Mouse (Mus musculus) heart, embryonic 15.5 days (tissue): ENCODE measurements around the gene Zcchc3. TPM values are rescaled to one million over a fixed set of nuclear protein-coding genes. Genes with fewer than 3 reads are reported as not detected.

ENCODE experiments used
- ATAC-seq: fragments of 200-750 bp; cut with Nextera tagmentation; replicated peaks from 2 replicates; pipeline ENCODE4 v1.8.0; 2017; ENCODE audit warnings: low read depth, moderate TSS enrichment; ENCODE audit not compliant: insufficient number of reproducible peaks, insufficient read depth, low FRiP score
- H3K27ac ChIP-seq: fragments of 300-500 bp; sonication (generic); 2 replicates; pipeline ENCODE4 v1.5.1; 2015; ENCODE audit warnings: mild to moderate bottlenecking, inconsistent platforms
- H3K27me3 ChIP-seq: fragments of 300-500 bp; sonication (generic); 2 replicates; pipeline ENCODE4 v1.6.1; 2015; ENCODE audit warnings: inconsistent platforms
- H3K36me3 ChIP-seq: fragments of 300-500 bp; sonication (generic); 2 replicates; pipeline ENCODE4 v1.6.1; 2015; ENCODE audit warnings: mild to moderate bottlenecking, inconsistent platforms
- H3K4me1 ChIP-seq: fragments of 300-500 bp; sonication (generic); replicated peaks from 2 replicates; pipeline ENCODE4 v1.6.1; 2015; ENCODE audit warnings: inconsistent platforms
- H3K4me2 ChIP-seq: fragments of 300-500 bp; sonication (generic); 2 replicates; pipeline ENCODE4 v1.6.1; 2015; ENCODE audit warnings: inconsistent platforms, mild to moderate bottlenecking, moderate library complexity
- H3K4me3 ChIP-seq: fragments of 300-500 bp; sonication (generic); 2 replicates; pipeline ENCODE4 v1.5.1; 2015; ENCODE audit warnings: mild to moderate bottlenecking, inconsistent platforms
- H3K9ac ChIP-seq: fragments of 300-500 bp; sonication (generic); 2 replicates; pipeline ENCODE4 v1.6.1; 2015; ENCODE audit warnings: mild to moderate bottlenecking, inconsistent platforms
- H3K9me3 ChIP-seq: fragments of 300-500 bp; sonication (generic); replicated peaks from 2 replicates; pipeline ENCODE4 v1.6.1; 2016; ENCODE audit warnings: inconsistent platforms
- WGBS: fragments of 180-500 bp; shearing (Covaris S2); methylation state at CpG from one replicate; pipeline ENCODE4 v1.1.7; 2015; ENCODE audit warnings: mixed read lengths; 5-methylcytosine and 5-hydroxymethylcytosine counted together
- polyA plus RNA-seq: library from polyadenylated mRNA; unstranded; fragments of >200 nt; fragmentation: Nextera tagmentation; extraction: Ambion mirVana; gene quantifications from 2 replicates; pipeline ENCODE4 v1.2.1, GENCODE M21; 2015

Zcchc3 gene
- polyA plus RNA-seq, 1 experiment from 2014 or later = 30.8 TPM

DNA sequence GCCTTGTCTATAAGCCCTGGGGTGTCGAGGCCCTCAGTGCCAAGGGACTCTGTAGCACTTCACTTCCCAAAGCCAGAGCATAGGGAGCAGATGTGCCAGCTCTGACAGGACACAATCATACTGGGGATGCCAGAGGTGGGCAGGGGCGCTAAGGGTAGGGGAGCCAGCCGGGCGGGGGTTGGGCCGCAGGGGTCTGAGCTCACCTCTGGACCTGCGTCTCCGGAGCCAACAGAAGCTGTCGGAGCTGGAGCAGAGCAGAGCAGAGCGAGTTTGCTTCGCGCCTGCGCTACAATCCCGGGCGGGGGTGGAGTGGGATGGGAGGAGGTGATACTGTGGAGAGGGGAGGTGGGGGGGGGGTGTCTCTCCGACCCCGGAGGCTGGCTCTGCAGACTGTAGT is 38.5 kb downstream of the Zcchc3 start, which contains the start of gene Nrsn2:
Gene Nrsn2, minus strand, starts transcription at position 294 of the 397 bp plus-strand sequence.
- no peak within 1 kb of the TSS for H3K27ac ChIP-seq
- peaks cover 14% of the 10 kb centered on the region for H3K4me1 ChIP-seq
- ATAC-seq = no peak
- H3K4me2 ChIP-seq = peak within 1 kb of the TSS; percentile 42
- no peaks in the 10 kb centered on the region for H3K36me3 ChIP-seq
- H3K4me3 ChIP-seq = peak within 1 kb of the TSS; percentile 7; the same call in 1 of the 2 replicates
- H3K9ac ChIP-seq = peak within 1 kb of the TSS; percentile 25; the same call in 1 of the 2 replicates
- no peaks in the 10 kb centered on the region for H3K9me3 ChIP-seq
- 5% methylated on average over 16 of the region's 16 CpGs for WGBS
- peaks cover 27% of the 10 kb centered on the region for H3K27me3 ChIP-seq

GRCm38 (mm10) chr2:152375652-152376344 is 39.0 kb downstream of the Zcchc3 start:
- Histone ChIP-seq H3K36me3 (no peaks in the 10 kb centered on the region), H3K9ac (peak overlapping the region; percentile 25; the same call in 1 of the 2 replicates), H3K9me3 (no peaks in the 10 kb centered on the region), H3K4me3 (no peak overlapping the region), H3K4me1 (peaks cover 14% of the 10 kb centered on the region), H3K4me2 (peak overlapping the region; percentile 42), H3K27me3 (peaks cover 27% of the 10 kb centered on the region), H3K27ac (no peak overlapping the region)
- 0 out of 2 replicates have a peak, but pooled peaks have one; percentile 38 for ATAC-seq
- 11% methylated on average over 21 of the region's 21 CpGs for WGBS

- no peaks in the 10 kb centered on the region for H3K36me3 ChIP-seq
- H3K9me3 ChIP-seq = no peaks in the 10 kb centered on the region
- WGBS = 83% methylated on average over 9 of the region's 9 CpGs
- H3K27me3 ChIP-seq = peaks cover 32% of the 10 kb centered on the region
- no peak for ATAC-seq
- H3K4me2 ChIP-seq = no peak overlapping the region
- H3K27ac ChIP-seq = no peak overlapping the region
- peaks cover 14% of the 10 kb centered on the region for H3K4me1 ChIP-seq
- H3K9ac ChIP-seq = no peak overlapping the region
- no peak overlapping the region for H3K4me3 ChIP-seq
Measured at GRCm38 (mm10) chr2:152373547-152373946, 41.3 kb downstream of the Zcchc3 start.

DNA sequence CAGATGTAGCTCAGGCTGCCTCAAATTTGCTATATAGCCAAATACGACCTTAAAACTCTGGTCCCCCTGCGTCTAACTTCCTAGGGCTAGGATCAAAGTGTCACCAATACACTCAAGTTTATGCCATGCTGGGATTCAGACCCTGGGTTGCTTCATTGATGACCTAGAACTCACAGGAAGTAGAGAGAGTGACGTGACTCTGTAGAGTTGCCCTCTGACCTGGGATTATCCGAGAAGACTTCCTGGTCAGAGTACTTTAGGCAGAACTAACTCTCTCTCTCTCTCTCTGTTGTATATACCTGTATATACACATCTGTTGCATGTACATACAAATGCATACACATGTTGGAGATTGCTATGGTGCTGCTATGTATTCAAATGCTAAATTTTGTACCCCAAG is 42.2 kb downstream of the Zcchc3 start:
- H3K27me3 ChIP-seq = peaks cover 32% of the 10 kb centered on the region

GRCm38 (mm10) chr2:152372104-152372503 is 42.7 kb downstream of the Zcchc3 start:
- H3K4me1 ChIP-seq = peaks cover 14% of the 10 kb centered on the region
- H3K9me3 ChIP-seq = no peaks in the 10 kb centered on the region
- H3K4me2 ChIP-seq = no peak overlapping the region
- H3K9ac ChIP-seq = no peak overlapping the region
- no peak overlapping the region for H3K4me3 ChIP-seq
- H3K27me3 ChIP-seq = peaks cover 29% of the 10 kb centered on the region
- no peak for ATAC-seq
- WGBS = 72% methylated on average over 7 of the region's 7 CpGs
- H3K27ac ChIP-seq = no peak overlapping the region
- no peaks in the 10 kb centered on the region for H3K36me3 ChIP-seq

More for the DNA sequence above, 42.2 kb downstream of the Zcchc3 start:
- Histone ChIP-seq H3K4me2 (no peak overlapping the region), H3K4me3 (no peak overlapping the region), H3K36me3 (no peaks in the 10 kb centered on the region), H3K4me1 (peaks cover 14% of the 10 kb centered on the region), H3K9ac (no peak overlapping the region), H3K9me3 (no peaks in the 10 kb centered on the region), H3K27ac (no peak overlapping the region)
- 66% methylated on average over 4 of the region's 4 CpGs for WGBS
- ATAC-seq = no peak

DNA sequence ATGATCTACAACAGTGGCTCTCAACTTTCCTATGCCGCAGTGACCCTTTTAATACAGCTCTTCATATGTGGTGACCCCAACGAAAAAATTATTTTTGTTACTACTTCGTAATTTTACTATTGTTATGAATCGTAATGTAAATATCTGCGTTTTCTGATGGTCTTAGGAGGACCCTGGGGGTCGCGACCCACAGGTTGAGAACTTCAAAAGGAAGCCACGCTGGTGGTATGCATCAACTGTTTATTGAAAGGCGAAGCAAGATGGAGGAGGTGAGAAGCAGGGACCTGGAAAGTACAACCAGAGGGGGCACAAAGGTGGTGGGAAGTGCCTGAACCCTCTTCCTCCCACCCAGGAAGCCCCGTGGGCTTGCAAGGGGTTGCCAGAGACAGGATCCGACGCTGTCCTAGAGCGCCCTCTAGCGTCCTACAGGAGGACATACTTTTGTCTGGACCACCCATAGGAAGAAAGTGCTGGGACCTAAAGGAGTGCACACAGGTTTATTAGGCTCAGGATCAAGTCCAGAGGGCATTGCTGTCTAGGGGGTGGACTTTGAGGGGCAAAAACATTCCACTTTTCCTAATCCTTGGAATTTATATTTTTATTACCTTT is 46.2 kb downstream of the Zcchc3 start:
- H3K27ac ChIP-seq = no peak overlapping the region
- H3K4me3 ChIP-seq = no peak overlapping the region
- H3K27me3 ChIP-seq = 0 out of 2 replicates have a peak, but pooled peaks cover 5% of the 10 kb centered on the region
- H3K9ac ChIP-seq = no peak overlapping the region
- H3K36me3 ChIP-seq = no peaks in the 10 kb centered on the region
- peaks cover 5% of the 10 kb centered on the region for H3K4me1 ChIP-seq
- H3K9me3 ChIP-seq = no peaks in the 10 kb centered on the region
- 0 out of 2 replicates have a peak, but pooled peaks have one; percentile 36 for ATAC-seq
- 26% methylated on average over 14 of the region's 14 CpGs for WGBS
- H3K4me2 ChIP-seq = peak overlapping the region; percentile 35; the same call in 1 of the 2 replicates

- no peak overlapping the region for H3K27ac ChIP-seq
- no peak overlapping the region for H3K9ac ChIP-seq
- H3K27me3 ChIP-seq = 0 out of 2 replicates have a peak, but pooled peaks cover 5% of the 10 kb centered on the region
- no peak overlapping the region for H3K4me3 ChIP-seq
- peaks cover 8% of the 10 kb centered on the region for H3K4me1 ChIP-seq
- no peaks in the 10 kb centered on the region for H3K36me3 ChIP-seq
- H3K4me2 ChIP-seq = no peak overlapping the region
- no peak for ATAC-seq
- H3K9me3 ChIP-seq = no peaks in the 10 kb centered on the region
- WGBS = 62% methylated on average over 5 of the region's 5 CpGs
Measured at GRCm38 (mm10) chr2:152367917-152368316, 46.9 kb downstream of the Zcchc3 start.

GRCm38 (mm10) chr2:152363245-152364147 is 51.3 kb downstream of the Zcchc3 start:
- H3K27me3 ChIP-seq = no peaks in the 10 kb centered on the region
- H3K9ac ChIP-seq = no peak overlapping the region
- ATAC-seq = peak; percentile 64
- H3K36me3 ChIP-seq = no peaks in the 10 kb centered on the region
- WGBS = 8% methylated on average over 17 of the region's 17 CpGs
- H3K4me2 ChIP-seq = peak overlapping the region; percentile 53
- H3K4me3 ChIP-seq = peak overlapping the region; percentile 20
- H3K4me1 ChIP-seq = peaks cover 24% of the 10 kb centered on the region
- H3K27ac ChIP-seq = peak overlapping the region; percentile 86
- H3K9me3 ChIP-seq = no peaks in the 10 kb centered on the region

Other genes with a start within 250 kb of the Zcchc3 start
- gene Csnk2a1, start 188.2 kb downstream of the Zcchc3 start, polyA plus RNA-seq = 57.9 and 74.6 TPM in 2 replicates
- gene Tbc1d20, start 121.2 kb downstream of the Zcchc3 start, polyA plus RNA-seq = 28.8 and 35.4 TPM in 2 replicates
- gene Rbck1, start 82.4 kb downstream of the Zcchc3 start, polyA plus RNA-seq = 54.3 and 79.1 TPM in 2 replicates
- gene Trib3, start 71.0 kb downstream of the Zcchc3 start, polyA plus RNA-seq = 2.9 and 3.1 TPM in 2 replicates
- 1.6 and 2.1 TPM in 2 replicates for gene Nrsn2, start 38.4 kb downstream of the Zcchc3 start, polyA plus RNA-seq
- gene Sox12, start 17.0 kb downstream of the Zcchc3 start, polyA plus RNA-seq = 6.5 and 7.0 TPM in 2 replicates
- gene 6820408C15Rik, start 560 bp upstream of the Zcchc3 start, polyA plus RNA-seq = 2.0 and 2.4 TPM in 2 replicates
- gene Defb23, start 49.6 kb upstream of the Zcchc3 start, polyA plus RNA-seq = not detected in 2 replicates
- not detected in 2 replicates for gene Defb20, start 62.0 kb upstream of the Zcchc3 start, polyA plus RNA-seq
- not detected in 2 replicates for gene Defb22, start 75.1 kb upstream of the Zcchc3 start, polyA plus RNA-seq
- gene Defb26, start 96.7 kb upstream of the Zcchc3 start, polyA plus RNA-seq = not detected in 2 replicates
- not detected in 2 replicates for gene Defb28, start 103.2 kb upstream of the Zcchc3 start, polyA plus RNA-seq
- not detected in 2 replicates for gene Defb29, start 125.1 kb upstream of the Zcchc3 start, polyA plus RNA-seq
- not detected in 2 replicates for gene Gm17416, start 154.3 kb upstream of the Zcchc3 start, polyA plus RNA-seq
- not detected in 2 replicates for gene Defb21, start 157.7 kb upstream of the Zcchc3 start, polyA plus RNA-seq
- gene Defb19, start 165.3 kb upstream of the Zcchc3 start, polyA plus RNA-seq = 0.57 and 0.88 TPM in 2 replicates
- not detected in 2 replicates for gene Defb45, start 184.4 kb upstream of the Zcchc3 start, polyA plus RNA-seq
- not detected in 2 replicates for gene Defb36, start 189.3 kb upstream of the Zcchc3 start, polyA plus RNA-seq
- gene Defb25, start 208.0 kb upstream of the Zcchc3 start, polyA plus RNA-seq = 0.77 and 0.86 TPM in 2 replicates
- 12.1 and 12.7 TPM in 2 replicates for gene Rem1, start 211.9 kb upstream of the Zcchc3 start, polyA plus RNA-seq